Mouse (Mus musculus) spleen, adult 2 months (tissue): Measurements from ENCODE around the gene Inava.

Experiments used
- CTCF ChIP-seq: fragments of 200-500 bp; IDR thresholded peaks from 2 replicates; pipeline ENCODE4 v1.5.1; 2011; ENCODE audit warnings: mild to moderate bottlenecking, inconsistent platforms; ENCODE audit not compliant: insufficient read depth, insufficient read length, insufficient replicate concordance; ENCODE audit errors: extremely low read depth
- POLR2A ChIP-seq: fragments of 200-500 bp; IDR thresholded peaks from 2 replicates; pipeline ENCODE4 v1.6.1; 2011; ENCODE audit warnings: low read depth, low read length, inconsistent platforms

DNA sequence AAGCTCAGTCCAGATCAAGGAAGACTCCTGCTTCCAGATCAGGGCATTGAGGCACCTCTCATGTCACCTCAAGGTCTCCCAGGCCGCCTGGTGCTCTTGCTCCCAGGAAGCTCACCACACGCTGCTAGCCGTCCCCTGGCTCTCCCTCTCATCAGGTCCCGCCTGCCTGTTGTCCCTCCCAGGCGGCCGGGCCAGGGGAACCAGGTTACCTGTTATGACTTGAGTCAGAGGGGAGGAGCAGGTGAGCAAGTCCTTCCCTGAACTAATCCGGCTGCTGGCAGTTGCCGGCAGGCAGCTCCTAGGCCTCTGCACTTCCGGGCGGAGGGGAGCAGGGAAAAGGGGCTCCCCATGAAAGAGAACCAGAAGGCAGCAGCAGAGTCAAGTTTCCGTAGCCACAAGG is 3.9 kb downstream of the Inava start:
- TF ChIP-seq CTCF (no peak), POLR2A (no peak)
